Mouse (Mus musculus): ENCODE measurements around the gene Brd3os. TPM values are rescaled to one million over a fixed set of nuclear protein-coding genes. Genes with fewer than 3 reads are reported as not detected.

The Brd3os gene
- polyA plus RNA-seq, 1 experiment, result not detected

DNA sequence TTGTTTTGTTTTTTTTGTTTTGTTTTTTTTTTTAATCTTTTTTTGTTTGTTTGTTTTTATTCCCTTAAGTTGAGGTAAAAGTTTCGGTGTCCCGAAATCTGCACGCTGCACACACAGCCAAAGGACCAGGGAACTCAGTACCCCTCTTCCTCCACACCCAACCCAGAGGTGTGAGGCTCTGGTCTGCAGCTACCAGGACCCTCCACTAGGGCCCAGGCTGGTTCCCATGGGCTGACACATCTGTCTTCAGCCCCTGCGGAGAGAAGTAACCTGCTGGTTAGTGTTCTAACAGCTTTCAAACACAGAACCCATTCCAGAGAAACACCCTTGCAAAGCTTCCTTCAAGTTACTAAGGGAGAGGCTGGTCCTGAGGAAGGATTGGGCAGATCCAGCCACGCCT, 5.7 kb downstream of the Brd3os start:
- H3K9me3 ChIP-seq (ENCODE audit: control insufficient read depth, low read length), result no peaks in the 10 kb centered on the region
- H3K4me3 ChIP-seq (replicated peaks), result no peak overlapping the region
- no peaks in the 10 kb centered on the region for H3K27me3 ChIP-seq (ENCODE audit: control insufficient read depth)
- H3K36me3 ChIP-seq (ENCODE audit: control insufficient read depth), result peaks cover 85% of the 10 kb centered on the region
- TF ChIP-seq TAL1 (IDR thresholded peaks at IDR 0.05; ENCODE audit: low read length), result no peak
- TF ChIP-seq GATA1 (IDR thresholded peaks at IDR 0.05; ENCODE audit: low read length), result no peak
- H3K4me1 ChIP-seq (ENCODE audit: control insufficient read depth), result peaks cover 6% of the 10 kb centered on the region

DNA sequence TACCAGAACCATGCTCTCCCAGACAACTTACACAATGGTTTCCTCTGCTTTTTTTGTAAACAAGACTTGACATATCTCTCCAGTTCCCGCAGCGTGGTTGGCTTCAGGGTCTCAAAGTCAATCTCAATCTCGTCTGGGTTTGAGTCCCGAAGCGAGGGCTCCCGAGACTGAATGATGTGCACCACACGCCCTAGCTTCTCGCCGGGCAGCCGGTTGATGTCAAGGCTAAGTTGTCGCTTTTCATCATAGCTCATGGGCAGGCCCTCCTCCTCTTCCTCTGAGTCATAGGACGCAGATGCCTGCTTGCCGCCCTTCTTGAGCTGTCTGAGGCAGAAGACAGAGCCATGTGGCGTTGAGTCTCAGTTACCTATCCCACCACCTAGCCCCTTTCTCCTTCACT, 8.1 kb downstream of the Brd3os start:
- no peak for TF ChIP-seq TAL1 (IDR thresholded peaks at IDR 0.05; ENCODE audit: low read length)
- TF ChIP-seq GATA1 (IDR thresholded peaks at IDR 0.05; ENCODE audit: low read length), result no peak
- H3K4me3 ChIP-seq (replicated peaks), result no peak overlapping the region
- no peaks in the 10 kb centered on the region for H3K4me1 ChIP-seq (ENCODE audit: control insufficient read depth)
- H3K27me3 ChIP-seq (ENCODE audit: control insufficient read depth), result no peaks in the 10 kb centered on the region
- no peaks in the 10 kb centered on the region for H3K9me3 ChIP-seq (ENCODE audit: control insufficient read depth, low read length)
- peaks cover 98% of the 10 kb centered on the region for H3K36me3 ChIP-seq (ENCODE audit: control insufficient read depth)

DNA sequence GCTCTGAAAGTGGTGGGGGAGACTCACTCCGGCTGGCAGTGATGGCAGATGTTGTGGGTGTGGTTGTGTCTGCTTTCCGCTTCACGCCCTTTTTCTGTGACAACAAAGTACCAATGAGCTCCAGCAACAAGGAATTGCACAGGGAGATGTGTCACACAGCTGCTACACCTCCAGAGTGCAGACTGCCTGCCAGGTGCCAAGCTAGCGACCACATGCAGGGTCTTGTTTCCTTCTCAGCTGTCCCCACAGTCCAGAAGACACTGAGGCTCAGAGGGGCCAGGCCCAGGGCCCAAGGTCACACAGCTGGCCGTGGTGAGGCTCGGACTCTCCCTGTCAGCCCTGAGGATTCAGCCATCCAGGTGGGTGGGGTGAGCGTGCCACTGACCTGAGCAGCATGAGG, 17.6 kb downstream of the Brd3os start:
- no peaks in the 10 kb centered on the region for H3K9me3 ChIP-seq (ENCODE audit: control insufficient read depth, low read length)
- H3K4me1 ChIP-seq (ENCODE audit: control insufficient read depth), result no peaks in the 10 kb centered on the region; the same call in none of the 2 replicates
- no peaks in the 10 kb centered on the region for H3K27me3 ChIP-seq (ENCODE audit: control insufficient read depth)
- TF ChIP-seq TAL1 (IDR thresholded peaks at IDR 0.05; ENCODE audit: low read length), result no peak
- no peak for TF ChIP-seq GATA1 (IDR thresholded peaks at IDR 0.05; ENCODE audit: low read length)
- H3K4me3 ChIP-seq (replicated peaks), result no peak overlapping the region
- peaks cover 100% of the 10 kb centered on the region for H3K36me3 ChIP-seq (ENCODE audit: control insufficient read depth)

DNA sequence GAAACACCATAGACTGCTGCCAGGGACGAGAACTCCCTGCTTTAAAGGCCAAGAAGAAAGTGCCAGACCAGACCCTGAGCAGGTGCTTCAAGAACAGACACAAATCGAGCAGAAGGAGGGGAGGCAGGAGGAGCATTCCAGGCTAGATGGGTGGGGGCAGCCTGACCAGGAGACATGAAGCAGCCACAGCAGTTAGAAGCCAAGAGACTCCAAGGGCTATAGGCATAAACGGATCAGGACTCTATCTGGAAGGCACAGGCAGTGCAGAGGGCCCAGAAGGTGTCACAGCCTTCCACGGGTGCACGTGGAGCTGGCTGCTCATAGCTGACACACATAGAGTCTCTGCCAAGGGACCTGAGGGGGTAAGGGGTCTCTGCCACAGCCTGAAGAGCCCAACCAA, 18.0 kb downstream of the Brd3os start:
- TF ChIP-seq GATA1 (IDR thresholded peaks at IDR 0.05; ENCODE audit: low read length) (no peak), TAL1 (IDR thresholded peaks at IDR 0.05; ENCODE audit: low read length) (no peak)

DNA sequence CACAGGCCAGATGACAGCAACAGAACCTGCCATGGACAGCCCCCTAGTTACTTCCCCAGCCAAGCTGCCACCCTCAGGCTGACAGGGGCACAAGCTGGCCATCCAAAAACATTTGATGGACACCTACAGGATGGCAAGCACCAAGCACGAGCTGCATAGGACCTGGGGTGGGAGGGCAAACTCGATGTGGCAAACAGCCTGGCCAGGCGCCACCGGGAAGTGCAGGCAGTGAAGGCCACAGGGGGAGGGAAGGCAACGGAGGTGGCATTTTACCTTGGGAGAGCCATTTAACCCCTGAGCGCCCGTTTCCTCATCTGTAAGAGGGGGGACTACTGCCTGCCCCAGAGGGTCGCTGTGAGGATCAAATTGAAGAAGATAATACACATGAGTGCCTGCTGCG, 18.5 kb downstream of the Brd3os start:
- Histone ChIP-seq H3K9me3 (ENCODE audit: control insufficient read depth, low read length) (no peaks in the 10 kb centered on the region), H3K36me3 (ENCODE audit: control insufficient read depth) (peaks cover 98% of the 10 kb centered on the region), H3K4me1 (ENCODE audit: control insufficient read depth) (peaks cover 3% of the 10 kb centered on the region), H3K27me3 (ENCODE audit: control insufficient read depth) (no peaks in the 10 kb centered on the region), H3K4me3 (replicated peaks) (no peak overlapping the region)
- TF ChIP-seq TAL1 (IDR thresholded peaks at IDR 0.05; ENCODE audit: low read length) (no peak), GATA1 (IDR thresholded peaks at IDR 0.05; ENCODE audit: low read length) (no peak)

More for the DNA sequence above, 18.0 kb downstream of the Brd3os start:
- no peaks in the 10 kb centered on the region for H3K9me3 ChIP-seq (ENCODE audit: control insufficient read depth, low read length)
- H3K4me3 ChIP-seq (replicated peaks), result no peak overlapping the region
- no peaks in the 10 kb centered on the region; the same call in none of the 2 replicates for H3K4me1 ChIP-seq (ENCODE audit: control insufficient read depth)
- H3K36me3 ChIP-seq (ENCODE audit: control insufficient read depth), result peaks cover 98% of the 10 kb centered on the region
- H3K27me3 ChIP-seq (ENCODE audit: control insufficient read depth), result no peaks in the 10 kb centered on the region

DNA sequence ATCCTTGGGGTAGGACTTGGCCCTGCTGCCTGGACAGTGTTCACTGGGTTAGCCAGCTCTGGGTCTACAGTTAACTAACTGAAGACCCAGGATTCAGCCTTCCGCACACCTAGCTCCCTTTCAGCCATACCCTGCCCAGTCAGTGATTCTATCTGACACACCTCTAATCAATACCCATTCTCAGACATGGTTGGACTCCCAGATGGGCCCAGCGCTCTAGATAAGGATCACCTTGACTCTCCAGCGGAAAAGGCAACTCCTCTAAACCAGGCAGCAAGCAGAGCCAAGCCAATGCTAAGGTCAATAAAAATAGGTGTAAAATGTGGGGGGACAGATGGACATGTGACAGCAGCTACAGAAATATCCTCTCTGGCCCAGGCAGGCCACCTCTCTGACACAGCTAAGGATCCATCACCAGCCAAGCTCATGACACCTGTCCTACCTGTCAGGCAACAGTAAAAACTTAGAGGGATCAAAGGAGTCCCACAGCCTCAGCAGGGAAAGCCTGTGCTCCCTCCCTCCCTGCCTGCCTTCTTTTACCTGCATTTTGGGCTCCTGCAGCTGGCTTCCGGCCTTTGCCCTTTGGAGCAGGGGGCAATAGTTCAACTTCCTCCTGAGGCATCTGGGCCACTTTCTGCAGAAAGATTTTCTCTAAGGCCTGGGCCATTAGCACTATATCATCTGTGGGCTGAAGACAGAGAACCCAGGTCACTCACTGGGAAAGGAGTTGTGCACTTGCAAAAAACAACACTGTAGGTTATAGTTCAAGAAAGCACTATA, 19.9 kb downstream of the Brd3os start:
- Histone ChIP-seq H3K9me3 (ENCODE audit: control insufficient read depth, low read length) (no peaks in the 10 kb centered on the region), H3K4me3 (replicated peaks) (no peak overlapping the region), H3K27me3 (ENCODE audit: control insufficient read depth) (no peaks in the 10 kb centered on the region), H3K4me1 (ENCODE audit: control insufficient read depth) (peaks cover 12% of the 10 kb centered on the region), H3K36me3 (ENCODE audit: control insufficient read depth) (peaks cover 98% of the 10 kb centered on the region)
- TF ChIP-seq GATA1 (IDR thresholded peaks at IDR 0.05; ENCODE audit: low read length) (no peak), TAL1 (IDR thresholded peaks at IDR 0.05; ENCODE audit: low read length) (no peak)

DNA sequence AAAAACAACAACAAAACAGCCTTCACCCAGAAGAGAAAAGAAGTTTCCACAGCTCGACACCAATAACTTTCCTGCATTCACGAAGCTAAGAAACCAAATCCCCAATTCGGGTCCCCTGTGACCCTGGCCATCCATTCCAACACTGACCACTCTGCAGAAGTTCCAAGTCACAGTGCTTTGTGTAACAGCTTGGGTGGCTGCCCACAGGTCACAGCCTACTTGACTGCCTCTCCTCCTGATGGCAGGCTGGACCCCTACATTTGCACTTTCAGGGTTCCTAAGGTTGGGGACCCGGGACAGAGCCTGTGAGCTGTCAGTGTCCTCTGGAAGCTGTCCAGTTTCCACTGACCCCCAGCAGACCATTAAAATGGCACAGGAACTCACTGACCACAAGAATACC, 20.8 kb downstream of the Brd3os start:
- Histone ChIP-seq H3K4me1 (ENCODE audit: control insufficient read depth) (peaks cover 16% of the 10 kb centered on the region), H3K4me3 (replicated peaks) (no peak overlapping the region), H3K9me3 (ENCODE audit: control insufficient read depth, low read length) (no peaks in the 10 kb centered on the region), H3K27me3 (ENCODE audit: control insufficient read depth) (no peaks in the 10 kb centered on the region), H3K36me3 (ENCODE audit: control insufficient read depth) (peaks cover 98% of the 10 kb centered on the region)
- TF ChIP-seq GATA1 (IDR thresholded peaks at IDR 0.05; ENCODE audit: low read length) (no peak), TAL1 (IDR thresholded peaks at IDR 0.05; ENCODE audit: low read length) (no peak)

DNA sequence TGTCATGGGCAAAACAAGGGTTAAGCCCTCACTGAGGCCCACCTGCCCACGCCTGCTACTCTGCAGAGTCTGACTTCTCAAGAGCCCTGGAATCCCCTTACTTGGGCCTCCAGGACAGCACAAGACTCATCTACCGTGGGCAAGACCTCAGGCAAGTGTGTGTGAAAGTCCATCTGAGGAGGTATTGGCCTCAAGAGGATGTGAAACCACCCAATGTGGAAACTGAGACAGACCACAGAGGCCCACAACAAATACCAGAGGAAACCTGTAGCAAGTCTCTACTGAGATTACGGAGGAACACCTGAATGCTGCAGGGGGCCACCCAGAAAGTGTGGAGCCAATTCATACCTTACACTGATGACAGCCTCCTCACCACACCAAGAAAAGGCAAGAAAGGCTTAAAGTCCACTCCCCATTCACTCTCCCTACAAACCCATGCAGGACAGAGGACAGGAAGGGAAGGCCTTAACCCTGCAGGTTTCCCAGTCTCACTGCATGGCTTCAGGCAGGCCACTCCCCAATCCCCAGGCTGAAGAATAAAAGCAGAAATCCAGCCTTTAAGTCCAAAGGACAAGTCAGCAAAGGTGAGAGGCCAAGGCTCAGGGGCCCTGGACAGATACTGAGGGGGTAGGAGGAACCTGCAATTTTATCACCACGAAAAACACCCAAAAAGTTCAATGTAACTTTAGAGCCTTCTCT, 27.3 kb downstream of the Brd3os start:
- no peak for TF ChIP-seq GATA1 (IDR thresholded peaks at IDR 0.05; ENCODE audit: low read length)
- TF ChIP-seq TAL1 (IDR thresholded peaks at IDR 0.05; ENCODE audit: low read length), result no peak
- Histone ChIP-seq H3K9me3 (ENCODE audit: control insufficient read depth, low read length) (no peaks in the 10 kb centered on the region), H3K36me3 (ENCODE audit: control insufficient read depth) (peaks cover 84% of the 10 kb centered on the region), H3K4me3 (replicated peaks) (peak overlapping the region; percentile 35), H3K4me1 (ENCODE audit: control insufficient read depth) (peaks cover 79% of the 10 kb centered on the region), H3K27me3 (ENCODE audit: control insufficient read depth) (no peaks in the 10 kb centered on the region)

DNA sequence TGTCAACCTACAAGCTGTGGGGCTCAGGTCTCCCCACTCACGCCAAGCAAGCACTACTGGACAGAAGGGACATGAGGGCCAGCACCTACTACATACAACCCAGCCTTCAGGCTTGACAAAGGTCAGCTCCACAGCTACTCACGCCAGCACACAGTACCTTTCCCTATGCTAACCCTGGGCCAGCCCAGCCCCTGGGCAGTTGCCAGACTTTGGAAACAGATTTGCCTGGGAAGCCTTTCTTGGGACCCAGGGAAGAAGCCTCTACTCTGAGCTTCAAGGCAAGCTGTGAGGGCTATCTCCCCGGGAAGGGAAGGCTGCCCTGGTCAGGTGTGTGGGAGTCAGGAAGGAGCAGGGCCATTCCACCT, 27.8 kb downstream of the Brd3os start:
- peaks cover 80% of the 10 kb centered on the region for H3K36me3 ChIP-seq (ENCODE audit: control insufficient read depth)
- H3K4me3 ChIP-seq (replicated peaks), result peak overlapping the region; percentile 35
- no peak for TF ChIP-seq GATA1 (IDR thresholded peaks at IDR 0.05; ENCODE audit: low read length)
- TF ChIP-seq TAL1 (IDR thresholded peaks at IDR 0.05; ENCODE audit: low read length), result no peak
- no peaks in the 10 kb centered on the region for H3K27me3 ChIP-seq (ENCODE audit: control insufficient read depth)
- no peaks in the 10 kb centered on the region for H3K9me3 ChIP-seq (ENCODE audit: control insufficient read depth, low read length)
- H3K4me1 ChIP-seq (ENCODE audit: control insufficient read depth), result peaks cover 85% of the 10 kb centered on the region
